Mouse (Mus musculus): ENCODE measurements around the gene Kank1. TPM values are rescaled to one million over a fixed set of nuclear protein-coding genes. Genes with fewer than 3 reads are reported as not detected.
"Not testable (repeated sequence)": the region's sequence is repeated elsewhere in the genome, so short reads cannot be mapped to it uniquely, and the experiment has no call there.

Kank1 gene
- total RNA-seq, 2 experiments from 2014 or later, result 14.3 to 14.4 TPM

DNA sequence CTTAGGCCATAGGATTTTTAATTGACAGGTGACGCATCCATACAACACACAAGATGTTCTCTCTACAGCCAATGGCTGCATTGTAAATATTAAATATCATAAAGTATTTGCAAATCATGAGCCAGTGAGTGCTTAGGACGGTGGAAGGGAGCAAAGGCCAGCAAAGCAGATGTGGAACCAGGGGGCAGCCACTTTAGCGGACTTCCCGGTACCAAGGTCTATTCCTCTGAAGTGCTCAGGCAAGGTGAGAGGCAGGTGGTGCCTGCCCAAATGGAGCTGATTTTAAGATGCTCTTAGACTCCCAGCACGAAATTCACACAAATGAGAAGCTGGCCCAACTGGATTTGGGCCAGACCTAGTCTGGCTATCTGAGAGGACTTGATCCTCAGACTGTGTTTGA is 216.4 kb downstream of the Kank1 start:
- intact Hi-C loops (cut with DNase I; ENCODE audit: low total_unique reads), result loop anchor here (10.0 kb wide), 1 partner anchor 348 kb away; no protein-coding TSS in a partner anchor
- DNase-seq, result no peak

GRCm38 (mm10) chr19:25460760-25461159 is 224.0 kb downstream of the Kank1 start:
- no peak for DNase-seq
- intact Hi-C loops (cut with DNase I; ENCODE audit: low total_unique reads), result no loop called here

GRCm38 (mm10) chr19:25461553-25462320 is 225.0 kb downstream of the Kank1 start:
- DNase-seq, result no peak
- intact Hi-C loops (cut with DNase I; ENCODE audit: low total_unique reads), result no loop called here

GRCm38 (mm10) chr19:25475806-25476205 is 239.0 kb downstream of the Kank1 start:
- intact Hi-C loops (cut with DNase I; ENCODE audit: low total_unique reads); DNase-seq: not testable (repeated sequence)

- DNase-seq, result no peak
- intact Hi-C loops (cut with DNase I; ENCODE audit: low total_unique reads), result no loop called here
Observed at GRCm38 (mm10) chr19:25479152-25479669, 242.4 kb downstream of the Kank1 start.

GRCm38 (mm10) chr19:25480820-25481219 is 244.0 kb downstream of the Kank1 start:
- DNase-seq, result no peak
- intact Hi-C loops (cut with DNase I; ENCODE audit: low total_unique reads), result no loop called here

Other genes starting within 250 kb of the Kank1 start
- gene Dock8, start 237.4 kb upstream of the Kank1 start, total RNA-seq (2021), result 1 to 10 TPM; 1.8 to 2.6 TPM

All from gastrocnemius, postnatal 14 days (tissue).